Mouse (Mus musculus): ENCODE measurements at regions not wholly inside any gene's neighbourhood (a gene's known extent, or its start where the extent isn't known, plus 50 kb on each side); places are given as distances from the start of the nearest gene placed in this dataset.
"Not testable (repeated sequence)": the region's sequence is repeated elsewhere in the genome, so short reads cannot be mapped to it uniquely, and the experiment has no call there.

- Histone ChIP-seq H3K36me3 (no peaks in the 10 kb centered on the region), H3K9me3 (replicated peaks) (peaks cover 3% of the 10 kb centered on the region; the same call in 1 of the 2 replicates), H3K9ac (no peak overlapping the region), H3K4me1 (replicated peaks) (no peaks in the 10 kb centered on the region), H3K27me3 (replicated peaks) (no peaks in the 10 kb centered on the region), H3K27ac (ENCODE audit: poor library complexity, severe bottlenecking) (no peak overlapping the region; the same call in 1 of the 2 replicates), H3K4me2 (no peak overlapping the region), H3K4me3 (no peak overlapping the region)
- no peak for ATAC-seq (ENCODE audit: insufficient number of reproducible peaks, low FRiP score)
- WGBS: 72% methylated on average over 10 of the region's 10 CpGs
These were observed 820.8 kb upstream of the Sox9 start for GRCm38 (mm10) chr11:111961047-111961837.

- no peak for ATAC-seq (ENCODE audit: insufficient number of reproducible peaks, low FRiP score)
- WGBS: 50% methylated on average over 2 of the region's 2 CpGs
- H3K27ac ChIP-seq (ENCODE audit: poor library complexity, severe bottlenecking): no peak overlapping the region
These were observed 820.2 kb upstream of the Sox9 start for GRCm38 (mm10) chr11:111961846-111962245.

GRCm38 (mm10) chr11:111964066-111964465 lies 818.0 kb upstream of the Sox9 start:
- H3K36me3 ChIP-seq: no peaks in the 10 kb centered on the region
- no peaks in the 10 kb centered on the region for H3K4me1 ChIP-seq (replicated peaks)
- no peak for ATAC-seq (ENCODE audit: insufficient number of reproducible peaks, low FRiP score)
- H3K27me3 ChIP-seq (replicated peaks): no peaks in the 10 kb centered on the region
- WGBS: 80% methylated on average over 6 of the region's 6 CpGs
- no peak overlapping the region for H3K4me2 ChIP-seq
- H3K27ac ChIP-seq (ENCODE audit: poor library complexity, severe bottlenecking): no peak overlapping the region
- H3K4me3 ChIP-seq: no peak overlapping the region
- H3K9me3 ChIP-seq (replicated peaks): no peaks in the 10 kb centered on the region
- H3K9ac ChIP-seq: no peak overlapping the region

More at GRCm38 (mm10) chr11:111961846-111962245, 820.2 kb upstream of the Sox9 start:
- Histone ChIP-seq H3K4me3 (no peak overlapping the region), H3K27me3 (replicated peaks) (no peaks in the 10 kb centered on the region), H3K36me3 (no peaks in the 10 kb centered on the region), H3K4me1 (replicated peaks) (no peaks in the 10 kb centered on the region), H3K9me3 (replicated peaks) (peaks cover 2% of the 10 kb centered on the region; the same call in 1 of the 2 replicates), H3K4me2 (no peak overlapping the region), H3K9ac (no peak overlapping the region)

DNA sequence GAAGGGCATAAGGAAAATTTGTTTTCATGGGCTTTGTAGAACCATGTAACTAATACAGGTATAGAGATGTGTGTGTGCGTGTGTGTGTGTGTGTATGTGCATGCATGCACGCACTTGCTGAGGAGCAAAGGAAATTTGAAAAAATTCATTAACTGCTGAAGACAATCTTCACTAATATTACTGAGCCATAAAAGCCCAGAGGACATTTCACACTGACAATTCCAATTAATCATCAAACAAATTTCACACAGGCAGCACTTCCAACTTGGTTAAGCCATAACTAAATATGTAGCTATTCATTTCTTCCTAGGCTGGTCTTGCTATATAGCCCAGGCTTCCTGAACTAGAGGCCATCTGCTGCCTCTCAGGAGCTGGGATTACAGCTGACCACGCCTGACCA lies 815.6 kb upstream of the Sox9 start:
- Histone ChIP-seq H3K9me3 (replicated peaks) (no peaks in the 10 kb centered on the region), H3K4me3 (no peak overlapping the region), H3K27me3 (replicated peaks) (no peaks in the 10 kb centered on the region), H3K4me1 (replicated peaks) (no peaks in the 10 kb centered on the region), H3K9ac (no peak overlapping the region), H3K36me3 (no peaks in the 10 kb centered on the region), H3K4me2 (no peak overlapping the region), H3K27ac (ENCODE audit: poor library complexity, severe bottlenecking) (no peak overlapping the region)
- WGBS: 80% methylated on average over 3 of the region's 3 CpGs
- no peak for ATAC-seq (ENCODE audit: insufficient number of reproducible peaks, low FRiP score)

DNA sequence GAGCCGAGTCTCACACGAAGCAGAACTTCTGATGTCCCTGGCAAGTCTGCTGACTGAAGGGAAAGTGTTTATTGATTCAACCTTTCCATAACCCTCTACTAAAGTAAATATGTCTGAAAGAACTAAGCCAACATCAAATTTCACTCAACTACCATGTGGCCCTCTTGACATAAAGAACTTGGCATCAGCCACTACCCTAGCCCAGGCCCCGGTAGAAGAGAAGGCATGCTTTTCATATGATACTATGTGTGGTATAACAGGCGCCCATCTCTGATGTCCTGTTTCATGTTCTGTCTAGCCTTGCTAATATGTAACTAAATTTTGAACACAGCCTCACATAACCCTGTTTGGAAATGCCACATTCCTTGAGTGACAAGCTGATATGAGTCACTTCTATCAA lies 811.0 kb upstream of the Sox9 start:
- no peak for ATAC-seq (ENCODE audit: insufficient number of reproducible peaks, low FRiP score)

GRCm38 (mm10) chr11:111978667-111979066 lies 803.4 kb upstream of the Sox9 start:
- Histone ChIP-seq H3K9ac (no peak overlapping the region), H3K4me2 (no peak overlapping the region), H3K27ac (ENCODE audit: poor library complexity, severe bottlenecking) (no peak overlapping the region), H3K9me3 (replicated peaks) (no peaks in the 10 kb centered on the region), H3K4me1 (replicated peaks) (no peaks in the 10 kb centered on the region), H3K27me3 (replicated peaks) (no peaks in the 10 kb centered on the region), H3K36me3 (no peaks in the 10 kb centered on the region), H3K4me3 (no peak overlapping the region)
- no peak for ATAC-seq (ENCODE audit: insufficient number of reproducible peaks, low FRiP score)
- WGBS: 80% methylated on average over 4 of the region's 4 CpGs

More for the DNA sequence above, 811.0 kb upstream of the Sox9 start:
- H3K27ac ChIP-seq (ENCODE audit: poor library complexity, severe bottlenecking): no peak overlapping the region
- no peaks in the 10 kb centered on the region for H3K27me3 ChIP-seq (replicated peaks)
- H3K9me3 ChIP-seq (replicated peaks): no peaks in the 10 kb centered on the region
- H3K4me3 ChIP-seq: no peak overlapping the region
- no peak overlapping the region for H3K9ac ChIP-seq
- 71% methylated on average over 4 of the region's 4 CpGs for WGBS
- H3K4me1 ChIP-seq (replicated peaks): no peaks in the 10 kb centered on the region
- no peaks in the 10 kb centered on the region for H3K36me3 ChIP-seq
- H3K4me2 ChIP-seq: no peak overlapping the region

GRCm38 (mm10) chr11:111996395-111996794 lies 785.6 kb upstream of the Sox9 start:
- Histone ChIP-seq H3K36me3 (no peaks in the 10 kb centered on the region), H3K4me3 (no peak overlapping the region), H3K9ac (no peak overlapping the region), H3K4me1 (replicated peaks) (0 out of 2 replicates have a peak, but pooled peaks cover 2% of the 10 kb centered on the region), H3K9me3 (replicated peaks) (no peaks in the 10 kb centered on the region), H3K27ac (ENCODE audit: poor library complexity, severe bottlenecking) (no peak overlapping the region), H3K4me2 (no peak overlapping the region), H3K27me3 (replicated peaks) (no peaks in the 10 kb centered on the region)
- WGBS: 82% methylated on average over 4 of the region's 4 CpGs
- ATAC-seq (ENCODE audit: insufficient number of reproducible peaks, low FRiP score): no peak

DNA sequence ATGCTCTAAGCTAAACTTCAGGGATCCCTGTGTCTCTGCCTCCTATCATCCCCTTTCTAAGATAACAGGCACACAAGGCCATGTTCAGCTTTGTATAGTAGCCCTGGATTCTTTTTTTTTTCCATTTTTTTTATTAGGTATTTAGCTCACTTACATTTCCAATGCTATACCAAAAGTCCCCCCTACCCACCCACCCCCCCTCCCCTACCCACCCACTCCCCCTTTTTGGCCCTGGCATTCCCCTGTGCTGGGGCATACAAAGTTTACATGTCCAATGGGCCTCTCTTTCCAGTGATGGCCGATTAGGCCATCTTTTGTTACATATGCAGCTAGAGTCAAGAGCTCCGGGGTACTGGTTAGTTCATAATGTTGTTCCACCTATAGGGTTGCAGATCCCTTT lies 771.2 kb upstream of the Sox9 start:
- ATAC-seq (ENCODE audit: insufficient number of reproducible peaks, low FRiP score): peak; percentile 82
- not testable (repeated sequence) for H3K36me3 ChIP-seq; H3K9ac ChIP-seq; H3K27ac ChIP-seq (ENCODE audit: poor library complexity, severe bottlenecking); H3K4me3 ChIP-seq; H3K27me3 ChIP-seq (replicated peaks); H3K9me3 ChIP-seq (replicated peaks); H3K4me1 ChIP-seq (replicated peaks); H3K4me2 ChIP-seq
- WGBS: 75% methylated on average over 1 of the region's 2 CpGs

- Histone ChIP-seq H3K9ac (no peak overlapping the region), H3K27me3 (replicated peaks) (no peaks in the 10 kb centered on the region), H3K4me1 (replicated peaks) (no peaks in the 10 kb centered on the region), H3K4me3 (no peak overlapping the region), H3K36me3 (no peaks in the 10 kb centered on the region), H3K4me2 (no peak overlapping the region), H3K27ac (ENCODE audit: poor library complexity, severe bottlenecking) (no peak overlapping the region), H3K9me3 (replicated peaks) (no peaks in the 10 kb centered on the region)
- WGBS: 68% methylated on average over 3 of the region's 3 CpGs
- ATAC-seq (ENCODE audit: insufficient number of reproducible peaks, low FRiP score): no peak
These were observed 764.1 kb upstream of the Sox9 start for GRCm38 (mm10) chr11:112017906-112018305.

GRCm38 (mm10) chr11:112028031-112028430 lies 754.0 kb upstream of the Sox9 start:
- 76% methylated on average over 5 of the region's 5 CpGs for WGBS

GRCm38 (mm10) chr11:112038741-112039140 lies 743.3 kb upstream of the Sox9 start:
- Histone ChIP-seq H3K4me1 (replicated peaks) (no peaks in the 10 kb centered on the region), H3K4me3 (no peak overlapping the region), H3K9ac (no peak overlapping the region), H3K4me2 (no peak overlapping the region), H3K27me3 (replicated peaks) (no peaks in the 10 kb centered on the region), H3K9me3 (replicated peaks) (no peaks in the 10 kb centered on the region), H3K27ac (ENCODE audit: poor library complexity, severe bottlenecking) (no peak overlapping the region), H3K36me3 (no peaks in the 10 kb centered on the region)
- WGBS: 89% methylated on average over 11 of the region's 11 CpGs
- no peak for ATAC-seq (ENCODE audit: insufficient number of reproducible peaks, low FRiP score)

More at GRCm38 (mm10) chr11:112028031-112028430, 754.0 kb upstream of the Sox9 start:
- Histone ChIP-seq H3K4me1 (replicated peaks) (no peaks in the 10 kb centered on the region), H3K9ac (no peak overlapping the region), H3K27me3 (replicated peaks) (no peaks in the 10 kb centered on the region), H3K27ac (ENCODE audit: poor library complexity, severe bottlenecking) (no peak overlapping the region), H3K36me3 (no peaks in the 10 kb centered on the region), H3K4me2 (no peak overlapping the region), H3K9me3 (replicated peaks) (no peaks in the 10 kb centered on the region), H3K4me3 (no peak overlapping the region)
- no peak for ATAC-seq (ENCODE audit: insufficient number of reproducible peaks, low FRiP score)

- ATAC-seq (ENCODE audit: insufficient number of reproducible peaks, low FRiP score): no peak
- no peaks in the 10 kb centered on the region for H3K36me3 ChIP-seq
- no peak overlapping the region for H3K27ac ChIP-seq (ENCODE audit: poor library complexity, severe bottlenecking)
- no peaks in the 10 kb centered on the region for H3K27me3 ChIP-seq (replicated peaks)
- H3K4me3 ChIP-seq: no peak overlapping the region
- no peaks in the 10 kb centered on the region for H3K9me3 ChIP-seq (replicated peaks)
- H3K9ac ChIP-seq: no peak overlapping the region
- 54% methylated on average over 5 of the region's 5 CpGs for WGBS
- no peaks in the 10 kb centered on the region for H3K4me1 ChIP-seq (replicated peaks)
- H3K4me2 ChIP-seq: no peak overlapping the region
These were observed 737.6 kb upstream of the Sox9 start for GRCm38 (mm10) chr11:112044455-112044854.

All from heart, embryonic 12.5 days (tissue).